Mouse (Mus musculus): ENCODE measurements around the gene Klrb1b. TPM values are rescaled to one million over a fixed set of nuclear protein-coding genes. Genes with fewer than 3 reads are reported as not detected.
"Not testable (repeated sequence)": the region's sequence is repeated elsewhere in the genome, so short reads cannot be mapped to it uniquely, and the experiment has no call there.

Klrb1b gene
- polyA plus RNA-seq, 1 experiment from 2014 or later, result 0.92 TPM

DNA sequence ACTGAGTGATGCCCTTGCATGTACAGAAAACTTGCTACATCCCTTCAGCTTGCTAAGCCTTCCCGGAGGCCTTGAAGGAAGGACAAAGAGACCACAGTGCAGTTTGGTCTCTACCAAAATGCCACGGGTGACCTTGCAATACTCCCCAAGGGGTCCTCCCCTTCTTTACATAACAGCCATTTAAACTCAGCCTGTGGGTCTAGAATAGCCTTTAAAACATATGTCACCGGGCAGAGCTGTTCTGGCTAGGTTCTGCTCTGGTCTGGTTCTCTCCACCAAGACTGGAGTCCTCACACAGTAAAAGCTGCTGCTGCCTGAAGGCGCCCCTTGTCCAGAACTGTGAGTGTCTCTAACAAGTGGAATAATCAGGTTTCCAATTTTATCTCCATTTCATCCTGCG, 25.4 kb downstream of the Klrb1b start:
- not testable (repeated sequence) for DNase-seq (ENCODE audit: low spot score)

GRCm38 (mm10) chr6:128799896-128800270, 26.2 kb downstream of the Klrb1b start:
- peak; percentile 15 for DNase-seq (ENCODE audit: low spot score)

- peak; percentile 93 for DNase-seq (ENCODE audit: low spot score)
Measured at GRCm38 (mm10) chr6:128799144-128799895, 26.8 kb downstream of the Klrb1b start.

GRCm38 (mm10) chr6:128798772-128799143, 27.4 kb downstream of the Klrb1b start:
- peak; percentile 78 for DNase-seq (ENCODE audit: low spot score)

- peak; percentile 50 for DNase-seq (ENCODE audit: low spot score)
Measured at GRCm38 (mm10) chr6:128797936-128798771, 28.0 kb downstream of the Klrb1b start.

GRCm38 (mm10) chr6:128797185-128797905, 28.8 kb downstream of the Klrb1b start:
- DNase-seq (ENCODE audit: low spot score), result no peak

- peak; percentile 63 for DNase-seq (ENCODE audit: low spot score)
Measured at GRCm38 (mm10) chr6:128796321-128796955, 29.7 kb downstream of the Klrb1b start.

- DNase-seq (ENCODE audit: low spot score), result no peak
Measured at GRCm38 (mm10) chr6:128793734-128794133, 32.4 kb downstream of the Klrb1b start.

- DNase-seq (ENCODE audit: low spot score), result not testable (repeated sequence)
Measured at GRCm38 (mm10) chr6:128790491-128790994, 35.6 kb downstream of the Klrb1b start.

DNA sequence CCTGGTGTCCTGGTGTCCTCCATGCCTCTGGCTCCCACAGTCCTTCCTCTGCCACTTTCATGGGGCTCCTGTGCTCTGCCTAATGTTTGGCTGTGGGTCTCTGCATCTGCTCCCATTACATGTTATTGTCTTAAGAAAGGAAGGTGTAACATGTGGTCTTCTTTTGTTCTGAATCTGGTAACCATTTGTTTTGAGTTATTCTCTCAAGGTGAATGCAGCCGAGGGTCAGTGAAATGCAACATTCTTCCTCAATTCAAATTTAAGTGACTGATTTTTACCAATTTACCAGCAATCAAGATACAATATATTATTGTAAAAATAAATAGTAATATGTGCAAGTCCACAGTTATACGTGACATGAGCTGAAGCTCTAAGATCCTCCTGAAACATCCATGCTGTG, 37.0 kb downstream of the Klrb1b start, which contains the start of gene Klrb1c:
Klrb1c (minus strand) TSS at position 101 of the 400 bp plus-strand sequence.
- DNase-seq (ENCODE audit: low spot score), result no peak

DNA sequence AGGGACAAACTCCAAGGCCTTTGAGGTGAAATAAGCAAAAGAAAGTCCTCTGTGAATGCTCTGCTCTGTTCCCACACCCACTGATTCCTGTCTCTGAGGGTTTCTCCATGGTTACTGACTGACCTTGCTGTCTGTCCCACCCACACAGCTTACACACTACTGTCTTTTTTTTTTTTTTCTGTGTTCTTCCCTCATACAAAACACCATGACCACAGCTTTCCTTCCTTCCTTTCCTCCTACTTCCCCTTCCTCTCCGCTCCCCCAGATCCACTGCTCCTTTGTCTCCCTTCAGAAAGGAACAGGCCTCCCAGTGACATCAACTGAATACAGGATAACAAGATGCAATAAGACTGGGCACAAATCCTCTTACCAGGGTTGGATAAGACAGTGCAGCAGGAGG, 37.6 kb downstream of the Klrb1b start:
- no peak for DNase-seq (ENCODE audit: low spot score)

DNA sequence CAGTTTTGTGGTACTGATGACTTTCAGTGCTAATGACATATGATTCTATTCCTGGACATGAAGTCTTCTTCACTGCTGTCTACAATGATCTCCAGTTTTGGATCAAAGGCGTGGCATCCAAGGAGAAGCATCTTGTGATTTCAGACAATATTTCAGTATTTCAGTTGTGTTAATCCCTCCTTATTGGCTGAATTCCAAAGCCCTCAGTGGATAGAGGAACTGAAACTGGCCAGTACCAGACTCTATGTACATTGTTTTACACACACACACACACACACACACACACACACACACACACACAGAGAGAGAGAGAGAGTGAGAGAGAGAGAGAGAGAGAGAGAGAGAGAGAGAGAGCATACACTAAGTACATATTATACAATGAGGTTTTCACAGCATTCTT, 39.7 kb downstream of the Klrb1b start:
- not testable (repeated sequence) for DNase-seq (ENCODE audit: low spot score)

DNA sequence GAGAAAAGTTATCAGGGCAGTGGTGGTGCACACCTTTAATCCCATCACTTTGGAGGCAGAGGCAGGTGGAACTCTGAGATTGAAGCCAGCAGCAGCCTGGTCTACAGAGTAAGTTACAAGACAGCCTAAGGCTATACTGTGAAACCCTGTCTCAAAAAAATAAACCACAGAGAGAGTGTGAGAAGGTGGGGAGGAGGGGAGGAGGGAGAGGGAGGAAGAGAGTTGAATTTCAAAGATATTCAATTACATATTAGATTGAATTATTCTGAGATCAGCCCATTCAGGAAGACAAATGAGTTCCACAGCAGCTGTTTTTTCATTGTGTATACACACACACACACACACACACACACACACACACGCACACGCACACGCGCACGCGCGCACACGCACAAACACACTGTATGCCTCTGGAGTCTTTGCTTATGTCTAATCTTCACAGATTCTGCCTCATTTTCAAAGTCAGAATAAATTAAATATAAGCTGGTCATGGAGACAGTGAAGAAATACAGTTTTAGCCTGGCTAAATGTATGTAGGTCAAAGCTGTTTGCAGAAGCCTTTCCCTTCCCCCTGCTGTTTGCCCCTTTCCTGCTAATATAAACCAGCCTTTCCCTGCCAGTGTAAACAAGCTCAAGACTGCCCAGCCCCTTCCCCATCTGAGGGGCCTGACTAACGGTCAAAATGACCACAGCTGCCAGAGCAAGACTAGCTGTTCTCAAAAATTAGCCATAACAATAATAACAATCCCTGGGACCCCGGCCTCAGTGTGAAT, 56.5 kb downstream of the Klrb1b start:
- peak; percentile 15 for DNase-seq (ENCODE audit: low spot score)

GRCm38 (mm10) chr6:128768047-128768446, 58.1 kb downstream of the Klrb1b start:
- DNase-seq (ENCODE audit: low spot score), result no peak

- DNase-seq (ENCODE audit: low spot score), result peak; percentile 80
Measured at GRCm38 (mm10) chr6:128766486-128767254, 59.5 kb downstream of the Klrb1b start.

DNA sequence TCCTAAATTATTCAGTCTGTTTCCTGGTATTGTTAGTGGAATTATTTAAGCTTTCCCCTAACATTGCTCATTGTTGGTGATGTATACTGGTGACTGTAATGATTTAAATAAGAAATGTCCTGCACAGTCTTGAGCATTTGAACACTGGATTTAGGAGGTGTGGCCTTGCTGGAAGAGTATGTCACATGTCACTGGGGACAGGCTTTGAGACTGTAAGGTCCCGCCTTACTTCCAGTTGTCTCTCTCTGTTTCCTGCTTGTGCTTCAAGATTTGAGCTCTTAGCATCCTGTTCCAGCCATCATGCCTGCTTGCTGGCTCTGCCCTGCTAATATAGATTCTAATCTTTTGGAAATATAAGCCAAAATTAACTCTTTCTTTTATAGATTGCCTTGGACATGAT, 60.9 kb downstream of the Klrb1b start:
- DNase-seq (ENCODE audit: low spot score), result no peak

GRCm38 (mm10) chr6:128764598-128764997, 61.5 kb downstream of the Klrb1b start:
- no peak for DNase-seq (ENCODE audit: low spot score)

GRCm38 (mm10) chr6:128763736-128764523, 62.2 kb downstream of the Klrb1b start:
- peak; percentile 98 for DNase-seq (ENCODE audit: low spot score)

Measured in thymus, postnatal 0 days (tissue).